Mouse (Mus musculus): ENCODE data around the gene D11Wsu47e. TPM values are rescaled to one million over a fixed set of nuclear protein-coding genes. Genes with fewer than 3 reads are reported as not detected.

D11Wsu47e gene
- polyA plus RNA-seq, 1 experiment from 2014 or later, result 24.3 TPM

GRCm38 (mm10) chr11:113742998-113743397, 58.8 kb downstream of the D11Wsu47e start:
- WGBS, result 93% methylated on average over 1 of the region's 1 CpGs
- Histone ChIP-seq H3K4me1 (peaks cover 38% of the 10 kb centered on the region), H3K4me2 (replicated peaks) (no peak overlapping the region), H3K9me3 (no peaks in the 10 kb centered on the region), H3K36me3 (peaks cover 45% of the 10 kb centered on the region), H3K9ac (replicated peaks) (no peak overlapping the region), H3K27ac (replicated peaks) (no peak overlapping the region), H3K4me3 (no peak overlapping the region), H3K27me3 (no peaks in the 10 kb centered on the region)
- ATAC-seq (ENCODE audit: low FRiP score, low read depth), result no peak

Other genes starting within 250 kb of the D11Wsu47e start
- gene Sstr2, start 65.1 kb upstream of the D11Wsu47e start, polyA plus RNA-seq (2016; fragmentation: Nextera tagmentation; extraction: Ambion mirVana), result 11.8 and 13.0 TPM in 2 replicates
- 36.8 and 39.6 TPM in 2 replicates for gene Cog1, start 35.2 kb upstream of the D11Wsu47e start, polyA plus RNA-seq (2016; fragmentation: Nextera tagmentation; extraction: Ambion mirVana)
- 23.0 and 26.1 TPM in 2 replicates for gene Slc39a11, start 34.3 kb upstream of the D11Wsu47e start, polyA plus RNA-seq (2016; fragmentation: Nextera tagmentation; extraction: Ambion mirVana)
- gene Fam104a, start 257 bp upstream of the D11Wsu47e start, polyA plus RNA-seq (2016; fragmentation: Nextera tagmentation; extraction: Ambion mirVana), result 49.5 and 50.5 TPM in 2 replicates
- 0.48 and 0.50 TPM in 2 replicates for gene Cpsf4l, start 25.6 kb downstream of the D11Wsu47e start, polyA plus RNA-seq (2016; fragmentation: Nextera tagmentation; extraction: Ambion mirVana)
- gene Cdc42ep4, start 67.5 kb downstream of the D11Wsu47e start, polyA plus RNA-seq (2016; fragmentation: Nextera tagmentation; extraction: Ambion mirVana), result 102 and 104 TPM in 2 replicates